Mouse (Mus musculus): ENCODE measurements around the gene Sv2c. TPM values are rescaled to one million over a fixed set of nuclear protein-coding genes. Genes with fewer than 3 reads are reported as not detected.

Gene Sv2c
- polyA plus RNA-seq, 1 experiment from 2014 or later: 0.75 TPM

GRCm38 (mm10) chr13:95945937-95946507, 186.4 kb downstream of the Sv2c start:
- Histone ChIP-seq H3K27me3 (ENCODE audit: low read depth, poor library complexity, severe bottlenecking) (no peaks in the 10 kb centered on the region), H3K36me3 (no peaks in the 10 kb centered on the region), H3K27ac (no peak overlapping the region), H3K4me1 (peaks cover 10% of the 10 kb centered on the region; the same call in 1 of the 2 replicates), H3K9me3 (replicated peaks) (no peaks in the 10 kb centered on the region), H3K4me3 (no peak overlapping the region)
- no peak for DNase-seq (ENCODE audit: low spot score)
- WGBS: 71% methylated on average over 5 of the region's 5 CpGs

- DNase-seq (ENCODE audit: low spot score): no peak
- Histone ChIP-seq H3K4me1 (0 out of 2 replicates have a peak, but pooled peaks cover 4% of the 10 kb centered on the region), H3K27me3 (ENCODE audit: low read depth, poor library complexity, severe bottlenecking) (no peaks in the 10 kb centered on the region), H3K9me3 (replicated peaks) (no peaks in the 10 kb centered on the region), H3K4me3 (no peak overlapping the region), H3K27ac (no peak overlapping the region), H3K36me3 (no peaks in the 10 kb centered on the region)
- 84% methylated on average over 6 of the region's 6 CpGs for WGBS
Observed at GRCm38 (mm10) chr13:95944621-95945020, 187.8 kb downstream of the Sv2c start.

- DNase-seq (ENCODE audit: low spot score): no peak
- Histone ChIP-seq H3K4me3 (no peak overlapping the region), H3K9me3 (replicated peaks) (no peaks in the 10 kb centered on the region), H3K4me1 (no peaks in the 10 kb centered on the region), H3K27ac (no peak overlapping the region), H3K36me3 (no peaks in the 10 kb centered on the region), H3K27me3 (ENCODE audit: low read depth, poor library complexity, severe bottlenecking) (no peaks in the 10 kb centered on the region)
- WGBS: 87% methylated on average over 3 of the region's 3 CpGs
Observed at GRCm38 (mm10) chr13:95943919-95944318, 188.5 kb downstream of the Sv2c start.

- DNase-seq (ENCODE audit: low spot score): no peak
- Histone ChIP-seq H3K9me3 (replicated peaks) (no peaks in the 10 kb centered on the region), H3K27me3 (ENCODE audit: low read depth, poor library complexity, severe bottlenecking) (no peaks in the 10 kb centered on the region), H3K4me1 (no peaks in the 10 kb centered on the region), H3K4me3 (no peak overlapping the region), H3K36me3 (no peaks in the 10 kb centered on the region), H3K27ac (no peak overlapping the region)
- 71% methylated on average over 2 of the region's 2 CpGs for WGBS
Observed at GRCm38 (mm10) chr13:95942587-95942986, 189.8 kb downstream of the Sv2c start.

GRCm38 (mm10) chr13:95941861-95942260, 190.5 kb downstream of the Sv2c start:
- WGBS: 90% methylated on average over 4 of the region's 4 CpGs
- Histone ChIP-seq H3K4me3 (no peak overlapping the region), H3K9me3 (replicated peaks) (no peaks in the 10 kb centered on the region), H3K4me1 (no peaks in the 10 kb centered on the region), H3K36me3 (no peaks in the 10 kb centered on the region), H3K27ac (no peak overlapping the region), H3K27me3 (ENCODE audit: low read depth, poor library complexity, severe bottlenecking) (no peaks in the 10 kb centered on the region)
- DNase-seq (ENCODE audit: low spot score): no peak

- WGBS: 80% methylated on average over 5 of the region's 5 CpGs
- H3K36me3 ChIP-seq: no peaks in the 10 kb centered on the region
- no peak for DNase-seq (ENCODE audit: low spot score)
- no peak overlapping the region for H3K4me3 ChIP-seq
- no peaks in the 10 kb centered on the region for H3K9me3 ChIP-seq (replicated peaks)
- no peaks in the 10 kb centered on the region for H3K27me3 ChIP-seq (ENCODE audit: low read depth, poor library complexity, severe bottlenecking)
- no peak overlapping the region for H3K27ac ChIP-seq
- no peaks in the 10 kb centered on the region for H3K4me1 ChIP-seq
Observed at GRCm38 (mm10) chr13:95940811-95941210, 191.6 kb downstream of the Sv2c start.

GRCm38 (mm10) chr13:95924201-95924621, 208.2 kb downstream of the Sv2c start:
- 0 out of 2 replicates have a peak, but pooled peaks cover 5% of the 10 kb centered on the region for H3K4me1 ChIP-seq
- 82% methylated on average over 2 of the region's 2 CpGs for WGBS
- H3K27me3 ChIP-seq (ENCODE audit: low read depth, poor library complexity, severe bottlenecking): no peaks in the 10 kb centered on the region
- H3K36me3 ChIP-seq: no peaks in the 10 kb centered on the region
- no peak for DNase-seq (ENCODE audit: low spot score)
- 0 out of 2 replicates have a peak, but pooled peaks cover 2% of the 10 kb centered on the region for H3K9me3 ChIP-seq (replicated peaks)
- no peak overlapping the region for H3K4me3 ChIP-seq
- H3K27ac ChIP-seq: no peak overlapping the region

GRCm38 (mm10) chr13:95922626-95923025, 209.8 kb downstream of the Sv2c start:
- Histone ChIP-seq H3K27ac (no peak overlapping the region), H3K4me3 (no peak overlapping the region), H3K27me3 (ENCODE audit: low read depth, poor library complexity, severe bottlenecking) (no peaks in the 10 kb centered on the region), H3K36me3 (no peaks in the 10 kb centered on the region), H3K4me1 (0 out of 2 replicates have a peak, but pooled peaks cover 5% of the 10 kb centered on the region), H3K9me3 (replicated peaks) (0 out of 2 replicates have a peak, but pooled peaks cover 2% of the 10 kb centered on the region)
- DNase-seq (ENCODE audit: low spot score): no peak
- 91% methylated on average over 4 of the region's 4 CpGs for WGBS

- Histone ChIP-seq H3K27me3 (ENCODE audit: low read depth, poor library complexity, severe bottlenecking) (no peaks in the 10 kb centered on the region), H3K9me3 (replicated peaks) (0 out of 2 replicates have a peak, but pooled peaks cover 2% of the 10 kb centered on the region), H3K27ac (no peak overlapping the region), H3K4me1 (0 out of 2 replicates have a peak, but pooled peaks cover 5% of the 10 kb centered on the region), H3K36me3 (no peaks in the 10 kb centered on the region), H3K4me3 (no peak overlapping the region)
- WGBS: 94% methylated on average over 9 of the region's 9 CpGs
- DNase-seq (ENCODE audit: low spot score): no peak
Observed at GRCm38 (mm10) chr13:95918624-95919284, 213.6 kb downstream of the Sv2c start.

- no peaks in the 10 kb centered on the region for H3K27me3 ChIP-seq (ENCODE audit: low read depth, poor library complexity, severe bottlenecking)
- no peak overlapping the region for H3K27ac ChIP-seq
- 79% methylated on average over 2 of the region's 2 CpGs for WGBS
- peaks cover 7% of the 10 kb centered on the region; the same call in 1 of the 2 replicates for H3K4me1 ChIP-seq
- no peaks in the 10 kb centered on the region for H3K9me3 ChIP-seq (replicated peaks)
- H3K36me3 ChIP-seq: no peaks in the 10 kb centered on the region
- DNase-seq (ENCODE audit: low spot score): no peak
- H3K4me3 ChIP-seq: no peak overlapping the region
Observed at GRCm38 (mm10) chr13:95913046-95913406, 219.4 kb downstream of the Sv2c start.

GRCm38 (mm10) chr13:95912157-95913045, 220.0 kb downstream of the Sv2c start:
- DNase-seq (ENCODE audit: low spot score): no peak
- Histone ChIP-seq H3K27me3 (ENCODE audit: low read depth, poor library complexity, severe bottlenecking) (no peaks in the 10 kb centered on the region), H3K4me3 (no peak overlapping the region), H3K27ac (no peak overlapping the region), H3K9me3 (replicated peaks) (no peaks in the 10 kb centered on the region), H3K36me3 (no peaks in the 10 kb centered on the region), H3K4me1 (peaks cover 7% of the 10 kb centered on the region; the same call in 1 of the 2 replicates)
- WGBS: 85% methylated on average over 11 of the region's 11 CpGs

GRCm38 (mm10) chr13:95910270-95910669, 222.1 kb downstream of the Sv2c start:
- DNase-seq (ENCODE audit: low spot score): no peak
- H3K4me3 ChIP-seq: no peak overlapping the region
- no peak overlapping the region for H3K27ac ChIP-seq
- H3K36me3 ChIP-seq: no peaks in the 10 kb centered on the region
- H3K27me3 ChIP-seq (ENCODE audit: low read depth, poor library complexity, severe bottlenecking): no peaks in the 10 kb centered on the region
- H3K9me3 ChIP-seq (replicated peaks): no peaks in the 10 kb centered on the region
- WGBS: 77% methylated on average over 9 of the region's 9 CpGs
- peaks cover 7% of the 10 kb centered on the region; the same call in 1 of the 2 replicates for H3K4me1 ChIP-seq

GRCm38 (mm10) chr13:95909244-95909643, 223.1 kb downstream of the Sv2c start:
- DNase-seq (ENCODE audit: low spot score): no peak
- Histone ChIP-seq H3K4me3 (no peak overlapping the region), H3K4me1 (peaks cover 7% of the 10 kb centered on the region; the same call in 1 of the 2 replicates), H3K36me3 (no peaks in the 10 kb centered on the region), H3K27me3 (ENCODE audit: low read depth, poor library complexity, severe bottlenecking) (no peaks in the 10 kb centered on the region), H3K9me3 (replicated peaks) (no peaks in the 10 kb centered on the region), H3K27ac (no peak overlapping the region)
- WGBS: 81% methylated on average over 2 of the region's 2 CpGs
